Mouse (Mus musculus): ENCODE data around the gene Slc2a4. TPM values are rescaled to one million over a fixed set of nuclear protein-coding genes. Genes with fewer than 3 reads are reported as not detected.
"Not testable (repeated sequence)": the region's sequence is repeated elsewhere in the genome, so short reads cannot be mapped to it uniquely, and the experiment has no call there.

Slc2a4 gene
- polyA plus RNA-seq, 1 experiment from 2014 or later: 19.0 TPM

GRCm38 (mm10) chr11:69935137-69935879, 12.7 kb downstream of the Slc2a4 start, which contains the start of gene Ybx2:
TSS of gene Ybx2 (plus strand) at chr11:69935796.
- peak within 1 kb of the TSS; percentile 58 for H3K9ac ChIP-seq
- DNase-seq (peak; percentile 88), ATAC-seq (ENCODE audit: insufficient read depth) (peak; percentile 79)
- H3K4me2 ChIP-seq: peak within 1 kb of the TSS; percentile 99
- H3K27ac ChIP-seq (ENCODE audit: low read depth): peak within 1 kb of the TSS; percentile 24; the same call in 1 of the 2 replicates
- WGBS: 2% methylated on average over 35 of the region's 62 CpGs
- no peaks in the 10 kb centered on the region for H3K9me3 ChIP-seq (ENCODE audit: low read depth, low read length)
- peaks cover 28% of the 10 kb centered on the region for H3K27me3 ChIP-seq (ENCODE audit: insufficient read depth, low read length)
- H3K36me3 ChIP-seq (ENCODE audit: insufficient read depth): no peaks in the 10 kb centered on the region
- peaks cover 6% of the 10 kb centered on the region; the same call in 1 of the 2 replicates for H3K4me1 ChIP-seq (ENCODE audit: insufficient read depth)
- no peak for TF ChIP-seq CTCF (IDR thresholded peaks at IDR 0.05; ENCODE audit: low read depth)
- H3K4me3 ChIP-seq (ENCODE audit: low read depth, low read length): peak within 1 kb of the TSS; percentile 54

- H3K27ac ChIP-seq (ENCODE audit: low read depth): no peak overlapping the region
- 12% methylated on average over 6 of the region's 6 CpGs for WGBS
- DNase-seq (no peak), ATAC-seq (ENCODE audit: insufficient read depth) (no peak)
- no peak overlapping the region for H3K9ac ChIP-seq
- no peaks in the 10 kb centered on the region for H3K36me3 ChIP-seq (ENCODE audit: insufficient read depth)
- H3K4me2 ChIP-seq: peak overlapping the region; percentile 99
- peaks cover 28% of the 10 kb centered on the region for H3K27me3 ChIP-seq (ENCODE audit: insufficient read depth, low read length)
- H3K4me3 ChIP-seq (ENCODE audit: low read depth, low read length): peak overlapping the region; percentile 54; the same call in 1 of the 2 replicates
- no peaks in the 10 kb centered on the region for H3K9me3 ChIP-seq (ENCODE audit: low read depth, low read length)
- peaks cover 6% of the 10 kb centered on the region; the same call in 1 of the 2 replicates for H3K4me1 ChIP-seq (ENCODE audit: insufficient read depth)
- TF ChIP-seq CTCF (IDR thresholded peaks at IDR 0.05; ENCODE audit: low read depth): no peak
Observed at GRCm38 (mm10) chr11:69934681-69935080, 13.3 kb downstream of the Slc2a4 start.

GRCm38 (mm10) chr11:69934169-69934568, 13.8 kb downstream of the Slc2a4 start:
- Histone ChIP-seq H3K36me3 (ENCODE audit: insufficient read depth) (no peaks in the 10 kb centered on the region), H3K27ac (ENCODE audit: low read depth) (no peak overlapping the region), H3K4me1 (ENCODE audit: insufficient read depth) (peaks cover 6% of the 10 kb centered on the region; the same call in 1 of the 2 replicates), H3K4me3 (ENCODE audit: low read depth, low read length) (peak overlapping the region; percentile 20), H3K9ac (no peak overlapping the region), H3K9me3 (ENCODE audit: low read depth, low read length) (no peaks in the 10 kb centered on the region), H3K27me3 (ENCODE audit: insufficient read depth, low read length) (peaks cover 28% of the 10 kb centered on the region), H3K4me2 (peak overlapping the region; percentile 57)
- peak; percentile 63 for ATAC-seq (ENCODE audit: insufficient read depth)
- DNase-seq: peak; percentile 97
- 1% methylated on average over 18 of the region's 18 CpGs for WGBS
- TF ChIP-seq CTCF (IDR thresholded peaks at IDR 0.05; ENCODE audit: low read depth): peak; percentile 95

GRCm38 (mm10) chr11:69933066-69933465, 14.9 kb downstream of the Slc2a4 start:
- WGBS: 50% methylated on average over 4 of the region's 4 CpGs
- ATAC-seq (ENCODE audit: insufficient read depth) (no peak), DNase-seq (no peak)
- H3K27ac ChIP-seq (ENCODE audit: low read depth): no peak overlapping the region
- H3K4me2 ChIP-seq: no peak overlapping the region
- H3K9ac ChIP-seq: no peak overlapping the region
- H3K4me1 ChIP-seq (ENCODE audit: insufficient read depth): peaks cover 6% of the 10 kb centered on the region; the same call in 1 of the 2 replicates
- H3K9me3 ChIP-seq (ENCODE audit: low read depth, low read length): no peaks in the 10 kb centered on the region
- no peak overlapping the region for H3K4me3 ChIP-seq (ENCODE audit: low read depth, low read length)
- TF ChIP-seq CTCF (IDR thresholded peaks at IDR 0.05; ENCODE audit: low read depth): no peak
- H3K36me3 ChIP-seq (ENCODE audit: insufficient read depth): no peaks in the 10 kb centered on the region
- peaks cover 23% of the 10 kb centered on the region for H3K27me3 ChIP-seq (ENCODE audit: insufficient read depth, low read length)

GRCm38 (mm10) chr11:69932254-69932653, 15.7 kb downstream of the Slc2a4 start:
- no peaks in the 10 kb centered on the region for H3K9me3 ChIP-seq (ENCODE audit: low read depth, low read length)
- H3K27me3 ChIP-seq (ENCODE audit: insufficient read depth, low read length): peaks cover 20% of the 10 kb centered on the region
- DNase-seq (no peak), ATAC-seq (ENCODE audit: insufficient read depth) (no peak)
- no peak overlapping the region for H3K27ac ChIP-seq (ENCODE audit: low read depth)
- 39% methylated on average over 3 of the region's 3 CpGs for WGBS
- no peaks in the 10 kb centered on the region for H3K36me3 ChIP-seq (ENCODE audit: insufficient read depth)
- H3K4me1 ChIP-seq (ENCODE audit: insufficient read depth): peaks cover 6% of the 10 kb centered on the region; the same call in 1 of the 2 replicates
- H3K4me2 ChIP-seq: no peak overlapping the region
- TF ChIP-seq CTCF (IDR thresholded peaks at IDR 0.05; ENCODE audit: low read depth): peak; percentile 40
- no peak overlapping the region for H3K4me3 ChIP-seq (ENCODE audit: low read depth, low read length)
- no peak overlapping the region for H3K9ac ChIP-seq

- no peak overlapping the region for H3K9ac ChIP-seq
- 64% methylated on average over 8 of the region's 8 CpGs for WGBS
- no peaks in the 10 kb centered on the region for H3K36me3 ChIP-seq (ENCODE audit: insufficient read depth)
- H3K27ac ChIP-seq (ENCODE audit: low read depth): no peak overlapping the region
- no peaks in the 10 kb centered on the region for H3K9me3 ChIP-seq (ENCODE audit: low read depth, low read length)
- no peak overlapping the region for H3K4me3 ChIP-seq (ENCODE audit: low read depth, low read length)
- TF ChIP-seq CTCF (IDR thresholded peaks at IDR 0.05; ENCODE audit: low read depth): no peak
- peaks cover 6% of the 10 kb centered on the region; the same call in 1 of the 2 replicates for H3K4me1 ChIP-seq (ENCODE audit: insufficient read depth)
- H3K4me2 ChIP-seq: no peak overlapping the region
- peaks cover 20% of the 10 kb centered on the region for H3K27me3 ChIP-seq (ENCODE audit: insufficient read depth, low read length)
- ATAC-seq (ENCODE audit: insufficient read depth) (no peak), DNase-seq (no peak)
Observed at GRCm38 (mm10) chr11:69931769-69932168, 16.2 kb downstream of the Slc2a4 start.

GRCm38 (mm10) chr11:69930967-69931537, 16.9 kb downstream of the Slc2a4 start:
- WGBS: 67% methylated on average over 3 of the region's 3 CpGs
- no peaks in the 10 kb centered on the region for H3K9me3 ChIP-seq (ENCODE audit: low read depth, low read length)
- no peaks in the 10 kb centered on the region for H3K36me3 ChIP-seq (ENCODE audit: insufficient read depth)
- peaks cover 15% of the 10 kb centered on the region for H3K27me3 ChIP-seq (ENCODE audit: insufficient read depth, low read length)
- H3K4me2 ChIP-seq: no peak overlapping the region
- no peak for TF ChIP-seq CTCF (IDR thresholded peaks at IDR 0.05; ENCODE audit: low read depth)
- DNase-seq (no peak), ATAC-seq (ENCODE audit: insufficient read depth) (no peak)
- H3K4me1 ChIP-seq (ENCODE audit: insufficient read depth): peaks cover 2% of the 10 kb centered on the region; the same call in 1 of the 2 replicates
- H3K27ac ChIP-seq (ENCODE audit: low read depth): no peak overlapping the region
- no peak overlapping the region for H3K9ac ChIP-seq
- H3K4me3 ChIP-seq (ENCODE audit: low read depth, low read length): no peak overlapping the region

GRCm38 (mm10) chr11:69930176-69930575, 17.8 kb downstream of the Slc2a4 start:
- not testable (repeated sequence) for H3K36me3 ChIP-seq (ENCODE audit: insufficient read depth); H3K27ac ChIP-seq (ENCODE audit: low read depth); ATAC-seq (ENCODE audit: insufficient read depth); H3K27me3 ChIP-seq (ENCODE audit: insufficient read depth, low read length); H3K9me3 ChIP-seq (ENCODE audit: low read depth, low read length); H3K4me1 ChIP-seq (ENCODE audit: insufficient read depth); H3K9ac ChIP-seq; H3K4me2 ChIP-seq; H3K4me3 ChIP-seq (ENCODE audit: low read depth, low read length); DNase-seq
- 83% methylated on average over 8 of the region's 8 CpGs for WGBS

Measured in lung, embryonic 14.5 days (tissue).